Mouse (Mus musculus) lung, postnatal 0 days (tissue): Measurements from ENCODE around the gene Ptgfrn.

Experiments used
- CTCF ChIP-seq: IDR thresholded peaks from 2 replicates; pipeline ENCODE4 v1.5.1; 2016; ENCODE audit warnings: antibody characterized with exemption, mild to moderate bottlenecking
- EP300 ChIP-seq: IDR thresholded peaks from 2 replicates; pipeline ENCODE4 v1.6.1; 2016; ENCODE audit warnings: antibody characterized with exemption, mild to moderate bottlenecking, control low read depth

GRCm38 (mm10) chr3:101061865-101062585 is 48.1 kb downstream of the Ptgfrn start:
- TF ChIP-seq CTCF = no peak
- no peak for TF ChIP-seq EP300
